Mouse (Mus musculus) heart, adult 2 months (tissue): ENCODE measurements at regions not wholly inside any gene's neighbourhood (a gene's known extent, or its start where the extent isn't known, plus 50 kb on each side); places are given as distances from the start of the nearest gene placed in this dataset.

ENCODE experiments used
- DNase-seq, 2 experiments: peaks; one replicate each; pipeline ENCODE4 v3.0.0; 2021
- H3K27ac ChIP-seq: fragments of 200-600 bp; 2 replicates; pipeline ENCODE4 v1.8.1; 2022
- H3K27me3 ChIP-seq: fragments of 200-500 bp; 2 replicates; pipeline ENCODE4 v1.6.1; 2012; ENCODE audit warnings: mild to moderate bottlenecking, low read length, inconsistent platforms, mixed read lengths; ENCODE audit not compliant: control insufficient read depth, insufficient read depth
- H3K36me3 ChIP-seq: fragments of 200-500 bp; 2 replicates; pipeline ENCODE4 v1.6.1; 2012; ENCODE audit warnings: low read length, inconsistent platforms; ENCODE audit not compliant: control insufficient read depth, insufficient read depth
- H3K4me1 ChIP-seq: fragments of 200-500 bp; 2 replicates; pipeline ENCODE4 v1.6.1; 2011; ENCODE audit warnings: low read length; ENCODE audit not compliant: control insufficient read depth, insufficient read depth
- H3K4me3 ChIP-seq: fragments of 200-600 bp; 2 replicates; pipeline ENCODE4 v1.8.1; 2022
- H3K79me2 ChIP-seq: fragments of 200-500 bp; replicated peaks from 2 replicates; pipeline ENCODE4 v1.6.1; 2012; ENCODE audit warnings: mild to moderate bottlenecking, inconsistent platforms, low read length, moderate library complexity, mixed read lengths; ENCODE audit not compliant: control insufficient read depth, insufficient read depth
- H3K9ac ChIP-seq: fragments of 200-500 bp; 2 replicates; pipeline ENCODE4 v1.6.1; 2012; ENCODE audit warnings: low read depth, mild to moderate bottlenecking, control low read depth, inconsistent platforms, low read length, mixed read lengths
- CTCF ChIP-seq: fragments of 200-600 bp; IDR thresholded peaks from 2 replicates; pipeline ENCODE4 v1.8.1; 2022; ENCODE audit warnings: antibody characterized with exemption, mild to moderate bottlenecking, moderate library complexity
- EP300 ChIP-seq: fragments of 200-500 bp; IDR thresholded peaks from 2 replicates; pipeline ENCODE4 v1.6.1; 2011; ENCODE audit warnings: low read depth, low read length, control low read depth; ENCODE audit not compliant: insufficient read depth
- POLR2A ChIP-seq: fragments of 200-500 bp; IDR thresholded peaks from 2 replicates; pipeline ENCODE4 v1.6.1; 2011; ENCODE audit warnings: mild to moderate bottlenecking, low read depth, low read length, control low read depth; ENCODE audit not compliant: insufficient read depth
- WGBS: fragments of 180-500 bp; shearing (Covaris S2); methylation state at CpG from one replicate; pipeline ENCODE4 v1.1.7; 2018; 5-methylcytosine and 5-hydroxymethylcytosine counted together
- intact Hi-C: fragments of 180-260 bp; cut with DNase I; formaldehyde crosslinking; loops from one replicate; pipeline ENCODE4 v1.15.1; 2025

DNA sequence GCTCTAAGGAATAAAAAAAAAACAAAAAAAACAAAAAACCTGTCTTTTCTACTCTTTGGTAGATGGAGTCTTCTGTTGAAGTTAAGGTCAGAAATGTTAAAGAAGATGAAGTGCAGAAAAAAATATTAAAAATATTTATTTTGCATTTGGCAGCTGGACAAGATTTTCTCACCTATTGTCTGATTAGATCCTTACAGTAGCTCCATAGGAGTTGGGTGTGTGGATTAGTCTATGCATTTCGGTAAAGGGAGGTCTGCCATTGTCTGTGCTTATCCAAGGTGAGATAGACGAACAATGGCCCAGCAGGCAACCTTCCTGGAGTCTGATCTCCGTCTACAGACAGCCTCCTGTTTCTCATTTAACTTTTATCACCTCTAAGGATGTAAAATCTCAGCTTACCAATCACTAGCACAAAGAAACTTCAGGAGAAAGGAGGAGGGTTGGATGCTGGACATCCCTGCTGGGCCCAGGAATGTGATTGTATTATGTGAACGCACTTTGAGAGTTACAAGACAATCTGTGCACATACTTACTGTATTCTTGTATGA is 136.0 kb upstream of the Sgk1 start:
- intact Hi-C loops, result no loop called here
- TF ChIP-seq POLR2A, result no peak
- TF ChIP-seq CTCF, result no peak
- no peak for TF ChIP-seq EP300
- no peaks in the 10 kb centered on the region for H3K27me3 ChIP-seq
- WGBS, result 66% methylated on average over 4 of the region's 4 CpGs
- no peak overlapping the region for H3K9ac ChIP-seq
- no peak overlapping the region for H3K4me3 ChIP-seq
- no peaks in the 10 kb centered on the region for H3K36me3 ChIP-seq
- no peaks in the 10 kb centered on the region for H3K4me1 ChIP-seq
- no peak overlapping the region for H3K27ac ChIP-seq
- no peaks in the 10 kb centered on the region for H3K79me2 ChIP-seq
- no peak for DNase-seq

DNA sequence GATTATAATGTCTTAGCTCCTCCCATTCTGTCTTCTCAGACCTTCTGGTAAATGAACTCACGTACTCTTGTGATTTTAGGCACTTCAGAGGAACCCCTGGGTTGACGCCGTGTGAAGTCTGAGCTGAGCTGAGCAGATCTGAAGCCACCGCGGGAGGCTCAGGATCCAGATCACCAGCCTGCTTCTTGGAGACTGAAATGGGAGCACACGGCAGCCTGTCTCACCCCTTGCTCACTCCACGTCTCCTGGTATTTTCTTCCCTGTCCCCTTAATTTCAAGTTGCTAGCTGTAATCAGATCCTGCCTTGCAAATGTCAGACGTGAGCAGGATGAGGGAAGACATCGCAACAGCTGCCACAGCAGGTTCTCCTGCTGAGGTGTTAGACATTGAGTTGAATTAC is 135.3 kb upstream of the Sgk1 start:
- no peaks in the 10 kb centered on the region for H3K79me2 ChIP-seq
- H3K27me3 ChIP-seq, result no peaks in the 10 kb centered on the region
- H3K4me1 ChIP-seq, result no peaks in the 10 kb centered on the region
- H3K4me3 ChIP-seq, result no peak overlapping the region
- no peak for TF ChIP-seq POLR2A
- no peak for TF ChIP-seq CTCF
- TF ChIP-seq EP300, result no peak
- intact Hi-C loops, result no loop called here
- H3K9ac ChIP-seq, result no peak overlapping the region
- no peak overlapping the region for H3K27ac ChIP-seq
- 51% methylated on average over 9 of the region's 9 CpGs for WGBS
- DNase-seq, result no peak
- H3K36me3 ChIP-seq, result no peaks in the 10 kb centered on the region

DNA sequence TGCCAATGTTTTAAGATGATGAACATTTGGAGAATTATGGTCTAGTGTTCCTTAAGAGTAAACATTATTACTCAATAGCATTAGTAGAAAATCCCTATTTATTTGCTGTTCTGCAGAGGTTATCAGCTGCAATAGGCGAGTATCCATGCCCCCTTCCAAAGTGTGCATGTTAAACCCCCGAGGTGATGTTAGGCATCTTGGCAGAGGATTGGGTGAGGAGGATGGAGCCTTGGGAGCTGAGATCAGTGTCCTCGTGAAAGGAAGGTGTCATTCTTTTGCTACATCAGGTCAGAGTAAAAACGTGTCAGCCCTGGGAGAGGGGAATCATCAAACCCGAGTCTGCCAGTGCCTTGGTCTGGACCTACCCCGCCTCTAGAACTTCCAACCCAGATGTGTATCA is 130.7 kb upstream of the Sgk1 start:
- no peak for TF ChIP-seq POLR2A
- no peak for TF ChIP-seq CTCF
- TF ChIP-seq EP300, result no peak
- WGBS, result 77% methylated on average over 6 of the region's 6 CpGs
- intact Hi-C loops, result no loop called here
- Histone ChIP-seq H3K4me1 (no peaks in the 10 kb centered on the region), H3K27me3 (no peaks in the 10 kb centered on the region), H3K4me3 (no peak overlapping the region), H3K79me2 (no peaks in the 10 kb centered on the region), H3K36me3 (no peaks in the 10 kb centered on the region), H3K27ac (no peak overlapping the region), H3K9ac (no peak overlapping the region)
- no peak for DNase-seq

DNA sequence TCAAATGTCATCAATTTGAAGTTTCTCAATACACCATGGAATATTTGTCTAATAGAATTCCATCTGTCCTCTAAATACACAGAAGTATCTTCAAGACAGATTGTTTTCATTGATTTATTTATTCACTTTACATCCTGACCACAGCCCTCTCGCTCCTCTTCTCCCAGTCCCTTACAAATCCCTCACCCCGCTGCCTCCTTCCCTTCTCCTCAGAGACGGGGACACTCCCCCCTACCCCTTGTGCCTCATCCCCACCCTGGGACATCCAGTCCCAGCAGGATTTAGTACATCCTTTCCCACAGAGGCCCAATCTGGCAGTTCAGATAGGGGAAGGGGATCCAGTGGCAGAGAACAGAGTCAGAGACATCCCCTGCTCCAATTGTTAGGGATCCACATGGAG is 129.6 kb upstream of the Sgk1 start:
- no peak overlapping the region for H3K27ac ChIP-seq
- H3K79me2 ChIP-seq, result no peaks in the 10 kb centered on the region
- H3K9ac ChIP-seq, result no peak overlapping the region
- DNase-seq, result no peak
- no peak overlapping the region for H3K4me3 ChIP-seq
- TF ChIP-seq CTCF, result no peak
- no peak for TF ChIP-seq EP300
- no peak for TF ChIP-seq POLR2A
- WGBS, result 83% methylated on average over 3 of the region's 3 CpGs
- H3K27me3 ChIP-seq, result no peaks in the 10 kb centered on the region
- no peaks in the 10 kb centered on the region for H3K4me1 ChIP-seq
- no peaks in the 10 kb centered on the region for H3K36me3 ChIP-seq
- intact Hi-C loops, result no loop called here

DNA sequence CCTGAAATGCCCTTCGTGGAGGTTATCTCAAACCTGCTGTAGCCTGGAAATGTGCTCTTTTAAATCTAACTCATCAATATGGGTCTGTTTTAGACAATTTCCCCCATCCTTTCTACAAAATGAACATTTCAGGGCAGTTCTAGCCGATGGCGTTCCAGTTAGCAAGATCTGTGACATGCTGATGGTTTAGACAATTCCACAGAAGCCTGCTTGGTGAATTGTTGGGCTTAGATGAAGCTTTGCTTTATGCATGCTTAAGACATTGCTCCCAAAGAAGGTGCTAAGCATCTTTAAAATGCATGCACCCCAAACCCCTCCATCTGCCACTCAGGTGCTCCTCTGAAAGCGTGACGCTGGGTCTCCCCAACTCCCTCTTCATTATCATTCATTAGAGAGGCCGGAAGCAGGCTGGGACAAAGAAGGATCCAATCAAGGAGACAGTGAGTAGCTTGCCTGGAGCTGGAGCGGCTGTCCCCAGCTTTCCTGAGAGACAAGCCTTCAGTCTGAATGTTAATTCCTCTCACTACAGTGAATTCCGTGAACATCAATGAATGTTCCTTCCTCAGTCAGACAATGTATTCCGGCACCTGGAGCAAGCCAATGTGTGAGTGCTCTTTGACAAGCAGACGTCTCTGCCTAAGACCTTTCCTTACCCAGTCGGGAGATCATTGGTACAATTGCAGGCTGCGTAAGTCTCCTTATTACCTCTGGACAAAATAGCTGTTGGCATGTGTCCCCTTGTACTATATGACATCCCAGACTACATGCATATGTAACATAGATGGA is 127.0 kb upstream of the Sgk1 start:
- Histone ChIP-seq H3K79me2 (no peaks in the 10 kb centered on the region), H3K27ac (no peak overlapping the region), H3K36me3 (no peaks in the 10 kb centered on the region), H3K4me1 (no peaks in the 10 kb centered on the region), H3K4me3 (no peak overlapping the region), H3K9ac (no peak overlapping the region), H3K27me3 (no peaks in the 10 kb centered on the region)
- no peak for DNase-seq
- intact Hi-C loops, result no loop called here
- no peak for TF ChIP-seq CTCF
- TF ChIP-seq POLR2A, result no peak
- TF ChIP-seq EP300, result no peak
- WGBS, result 77% methylated on average over 12 of the region's 12 CpGs

DNA sequence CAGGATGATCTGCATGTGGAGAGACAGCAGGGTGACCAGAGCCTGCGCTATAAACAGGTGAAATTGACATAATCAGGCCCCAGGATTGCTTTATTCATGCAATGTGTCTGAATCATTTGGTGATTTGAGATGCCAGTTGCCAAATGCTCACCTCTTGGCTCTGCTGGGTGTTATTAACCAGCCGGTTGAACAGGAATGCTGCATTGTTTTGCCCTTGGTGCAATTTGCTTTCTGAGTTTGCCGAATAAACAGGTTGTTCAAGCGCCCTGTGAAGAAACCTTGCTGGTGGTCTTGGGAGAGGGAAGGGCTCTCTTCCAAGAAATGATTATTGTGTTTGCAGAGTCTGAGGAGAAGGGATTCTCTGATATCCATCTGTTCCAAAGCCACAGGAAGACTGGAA is 126.3 kb upstream of the Sgk1 start:
- intact Hi-C loops, result no loop called here
- 95% methylated on average over 4 of the region's 4 CpGs for WGBS
- H3K4me1 ChIP-seq, result no peaks in the 10 kb centered on the region
- H3K27me3 ChIP-seq, result no peaks in the 10 kb centered on the region
- no peak for DNase-seq
- no peaks in the 10 kb centered on the region for H3K36me3 ChIP-seq
- TF ChIP-seq POLR2A, result no peak
- no peak for TF ChIP-seq EP300
- TF ChIP-seq CTCF, result no peak
- no peak overlapping the region for H3K27ac ChIP-seq
- no peak overlapping the region for H3K9ac ChIP-seq
- no peak overlapping the region for H3K4me3 ChIP-seq
- H3K79me2 ChIP-seq, result no peaks in the 10 kb centered on the region
